Mouse (Mus musculus): ENCODE measurements at regions not wholly inside any gene's neighbourhood (a gene's known extent, or its start where the extent isn't known, plus 50 kb on each side); places are given as distances from the start of the nearest gene placed in this dataset.

GRCm38 (mm10) chr10:25061402-25062055, 134.2 kb upstream of the Arg1 start:
- Histone ChIP-seq H3K4me1 (replicated peaks; ENCODE audit: control insufficient read depth, insufficient read depth, low read length) (no peaks in the 10 kb centered on the region), H3K4me3 (ENCODE audit: control insufficient read depth, insufficient read depth, low read length) (no peak overlapping the region), H3K27me3 (ENCODE audit: control insufficient read depth, insufficient read depth, low read length) (no peaks in the 10 kb centered on the region), H3K27ac (ENCODE audit: control insufficient read depth, insufficient read depth, low read length) (no peak overlapping the region), H3K36me3 (ENCODE audit: control insufficient read depth, insufficient read depth, low read length) (no peaks in the 10 kb centered on the region)
- TF ChIP-seq CTCF (IDR thresholded peaks at IDR 0.05; ENCODE audit: borderline replicate concordance, control insufficient read depth, extremely low read depth, insufficient read depth, low read length, poor library complexity) (no peak), POLR2A (IDR thresholded peaks at IDR 0.05; ENCODE audit: control insufficient read depth, extremely low read depth, insufficient read depth, low read length, poor library complexity) (no peak)
- DNase-seq: no peak
- 68% methylated on average over 13 of the region's 13 CpGs for WGBS

GRCm38 (mm10) chr10:25058694-25059093, 131.4 kb upstream of the Arg1 start:
- Histone ChIP-seq H3K4me1 (replicated peaks; ENCODE audit: control insufficient read depth, insufficient read depth, low read length) (no peaks in the 10 kb centered on the region), H3K36me3 (ENCODE audit: control insufficient read depth, insufficient read depth, low read length) (no peaks in the 10 kb centered on the region), H3K27me3 (ENCODE audit: control insufficient read depth, insufficient read depth, low read length) (no peaks in the 10 kb centered on the region), H3K4me3 (ENCODE audit: control insufficient read depth, insufficient read depth, low read length) (no peak overlapping the region), H3K27ac (ENCODE audit: control insufficient read depth, insufficient read depth, low read length) (no peak overlapping the region)
- WGBS: 89% methylated on average over 11 of the region's 11 CpGs
- no peak for TF ChIP-seq POLR2A (IDR thresholded peaks at IDR 0.05; ENCODE audit: control insufficient read depth, extremely low read depth, insufficient read depth, low read length, poor library complexity)
- no peak for TF ChIP-seq CTCF (IDR thresholded peaks at IDR 0.05; ENCODE audit: borderline replicate concordance, control insufficient read depth, extremely low read depth, insufficient read depth, low read length, poor library complexity)
- DNase-seq: no peak

GRCm38 (mm10) chr10:25051998-25052397, 124.7 kb upstream of the Arg1 start:
- H3K27ac ChIP-seq (ENCODE audit: control insufficient read depth, insufficient read depth, low read length): no peak overlapping the region
- no peaks in the 10 kb centered on the region for H3K4me1 ChIP-seq (replicated peaks; ENCODE audit: control insufficient read depth, insufficient read depth, low read length)
- H3K4me3 ChIP-seq (ENCODE audit: control insufficient read depth, insufficient read depth, low read length): no peak overlapping the region
- H3K36me3 ChIP-seq (ENCODE audit: control insufficient read depth, insufficient read depth, low read length): no peaks in the 10 kb centered on the region
- DNase-seq: no peak
- WGBS: 49% methylated on average over 3 of the region's 3 CpGs
- no peaks in the 10 kb centered on the region for H3K27me3 ChIP-seq (ENCODE audit: control insufficient read depth, insufficient read depth, low read length)
- TF ChIP-seq CTCF (IDR thresholded peaks at IDR 0.05; ENCODE audit: borderline replicate concordance, control insufficient read depth, extremely low read depth, insufficient read depth, low read length, poor library complexity): no peak
- TF ChIP-seq POLR2A (IDR thresholded peaks at IDR 0.05; ENCODE audit: control insufficient read depth, extremely low read depth, insufficient read depth, low read length, poor library complexity): no peak

- Histone ChIP-seq H3K27ac (ENCODE audit: control insufficient read depth, insufficient read depth, low read length) (no peak overlapping the region), H3K4me1 (replicated peaks; ENCODE audit: control insufficient read depth, insufficient read depth, low read length) (no peaks in the 10 kb centered on the region), H3K36me3 (ENCODE audit: control insufficient read depth, insufficient read depth, low read length) (no peaks in the 10 kb centered on the region), H3K27me3 (ENCODE audit: control insufficient read depth, insufficient read depth, low read length) (no peaks in the 10 kb centered on the region), H3K4me3 (ENCODE audit: control insufficient read depth, insufficient read depth, low read length) (no peak overlapping the region)
- WGBS: 92% methylated on average over 5 of the region's 5 CpGs
- no peak for DNase-seq
- TF ChIP-seq POLR2A (IDR thresholded peaks at IDR 0.05; ENCODE audit: control insufficient read depth, extremely low read depth, insufficient read depth, low read length, poor library complexity): no peak
- TF ChIP-seq CTCF (IDR thresholded peaks at IDR 0.05; ENCODE audit: borderline replicate concordance, control insufficient read depth, extremely low read depth, insufficient read depth, low read length, poor library complexity): no peak
Observed at GRCm38 (mm10) chr10:25051368-25051874, 124.1 kb upstream of the Arg1 start.

GRCm38 (mm10) chr10:25041221-25041620, 113.9 kb upstream of the Arg1 start:
- TF ChIP-seq CTCF (IDR thresholded peaks at IDR 0.05; ENCODE audit: borderline replicate concordance, control insufficient read depth, extremely low read depth, insufficient read depth, low read length, poor library complexity) (no peak), POLR2A (IDR thresholded peaks at IDR 0.05; ENCODE audit: control insufficient read depth, extremely low read depth, insufficient read depth, low read length, poor library complexity) (no peak)

GRCm38 (mm10) chr10:25039926-25040325, 112.6 kb upstream of the Arg1 start:
- DNase-seq: no peak
- TF ChIP-seq CTCF (IDR thresholded peaks at IDR 0.05; ENCODE audit: borderline replicate concordance, control insufficient read depth, extremely low read depth, insufficient read depth, low read length, poor library complexity): no peak
- no peak for TF ChIP-seq POLR2A (IDR thresholded peaks at IDR 0.05; ENCODE audit: control insufficient read depth, extremely low read depth, insufficient read depth, low read length, poor library complexity)
- Histone ChIP-seq H3K36me3 (ENCODE audit: control insufficient read depth, insufficient read depth, low read length) (no peaks in the 10 kb centered on the region), H3K27ac (ENCODE audit: control insufficient read depth, insufficient read depth, low read length) (no peak overlapping the region), H3K4me3 (ENCODE audit: control insufficient read depth, insufficient read depth, low read length) (no peak overlapping the region), H3K27me3 (ENCODE audit: control insufficient read depth, insufficient read depth, low read length) (no peaks in the 10 kb centered on the region), H3K4me1 (replicated peaks; ENCODE audit: control insufficient read depth, insufficient read depth, low read length) (no peaks in the 10 kb centered on the region)
- 98% methylated on average over 3 of the region's 3 CpGs for WGBS

More at GRCm38 (mm10) chr10:25041221-25041620, 113.9 kb upstream of the Arg1 start:
- no peak for DNase-seq
- no peak overlapping the region for H3K4me3 ChIP-seq (ENCODE audit: control insufficient read depth, insufficient read depth, low read length)
- no peaks in the 10 kb centered on the region for H3K36me3 ChIP-seq (ENCODE audit: control insufficient read depth, insufficient read depth, low read length)
- H3K27ac ChIP-seq (ENCODE audit: control insufficient read depth, insufficient read depth, low read length): no peak overlapping the region
- H3K27me3 ChIP-seq (ENCODE audit: control insufficient read depth, insufficient read depth, low read length): no peaks in the 10 kb centered on the region
- no peaks in the 10 kb centered on the region for H3K4me1 ChIP-seq (replicated peaks; ENCODE audit: control insufficient read depth, insufficient read depth, low read length)
- WGBS: 96% methylated on average over 4 of the region's 4 CpGs
